Mouse (Mus musculus): Measurements from ENCODE around the gene Nmb. TPM values are rescaled to one million over a fixed set of nuclear protein-coding genes. Genes with fewer than 3 reads are reported as not detected.

Gene Nmb
- total and polyA plus RNA-seq, 3 experiments, result 0.47 to 0.66 (median 0.47) TPM

DNA sequence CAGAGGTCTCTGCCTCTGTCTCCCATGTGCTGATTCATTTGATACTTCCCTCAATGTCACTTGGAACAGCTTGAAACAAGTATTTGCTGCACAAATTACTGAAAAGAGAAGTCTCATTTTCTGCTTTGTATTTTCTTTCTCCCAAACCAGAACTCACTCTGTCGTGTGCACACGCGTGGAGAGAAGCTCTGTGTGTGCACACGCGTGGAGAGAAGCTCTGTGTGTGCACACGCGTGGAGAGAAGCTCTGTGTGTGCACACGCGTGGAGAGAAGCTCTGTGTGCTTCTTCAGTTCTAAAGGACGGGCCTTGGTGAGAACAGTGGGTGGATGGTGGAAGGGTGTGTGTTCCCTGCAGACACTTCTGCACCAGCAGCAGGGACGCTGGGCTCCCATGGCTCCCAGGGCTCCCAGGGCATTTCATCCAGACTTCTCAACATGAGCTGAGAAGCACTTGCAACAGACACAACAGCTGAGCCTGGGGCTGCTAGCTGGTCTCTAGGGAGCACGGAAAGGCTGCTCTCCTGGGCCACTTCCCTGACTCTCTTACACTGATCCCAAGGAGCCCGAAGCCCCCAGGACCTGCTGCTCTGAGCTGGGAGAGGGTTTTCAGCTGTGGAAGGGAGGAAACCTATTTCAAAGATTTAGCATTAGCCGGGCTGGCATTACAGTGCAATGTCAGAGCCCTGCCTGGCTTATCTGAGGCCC lies 9.9 kb downstream of the Nmb start:
- Histone ChIP-seq H3K4me3 (replicated peaks in 1 of 3; ENCODE audit: low read depth in 2 of 3, low read length in 2 of 3, poor library complexity in 1 of 3) (no peak overlapping the region), H3K79me2 (replicated peaks; ENCODE audit: control insufficient read depth, extremely low read depth, insufficient read depth, poor library complexity, severe bottlenecking) (0 out of 2 replicates have a peak, but pooled peaks cover 4% of the 10 kb centered on the region), H3K9me3 (replicated peaks; ENCODE audit: low read length) (no peaks in the 10 kb centered on the region), H3K36me3 (replicated peaks in 1 of 2; ENCODE audit: control insufficient read depth in 1 of 2, insufficient read depth in 1 of 2, low read length in 1 of 2) (peaks cover 68 to 90% of the 10 kb centered on the region in 2 experiments), H3K4me2 (ENCODE audit: insufficient read depth, low read depth, poor library complexity, severe bottlenecking) (no peak overlapping the region), H3K9ac (ENCODE audit: insufficient read depth, low read depth) (no peak overlapping the region), H3K27ac (ENCODE audit: insufficient read depth, low read depth) (no peak overlapping the region), H3K27me3 (replicated peaks) (no peaks in the 10 kb centered on the region), H3K4me1 (ENCODE audit: control insufficient read depth in 1 of 2, insufficient read depth in 2 of 2) (peaks cover 0 to 24% of the 10 kb centered on the region in 2 experiments; a peak in 3 of 4 replicates)
- dilution Hi-C loops (cut with MboI; ENCODE audit: extremely low pct_ligation_motif_present, extremely low pct_unique_long_range_greater_than_20kb, low sequenced_read_pairs), result no loop called here
- DNase-seq (ENCODE audit: extremely low read depth), result no peak
- in situ Hi-C loops (cut with MboI; ENCODE audit: low pct_ligation_motif_present, low pct_unique_long_range_greater_than_20kb, low sequenced_read_pairs), result loop anchor here (25.0 kb wide), 1 partner anchor 417 kb away; no protein-coding TSS in a partner anchor
- no peak for TF ChIP-seq GABPA (IDR thresholded peaks at IDR 0.05; ENCODE audit: insufficient replicate concordance, low read depth, low read length)
- TF ChIP-seq E2F4 (IDR thresholded peaks at IDR 0.05; ENCODE audit: insufficient replicate concordance, low read depth, low read length), result no peak
- TF ChIP-seq SMC3 (IDR thresholded peaks at IDR 0.05; ENCODE audit: low read depth, low read length), result no peak
- no peak for TF ChIP-seq JUND (conservative IDR thresholded peaks at IDR 0.05; ENCODE audit: low read depth, low read length)
- TF ChIP-seq MEF2A (IDR thresholded peaks at IDR 0.05; ENCODE audit: borderline replicate concordance, low read depth, low read length), result no peak
- TF ChIP-seq BHLHE40 (IDR thresholded peaks at IDR 0.05; ENCODE audit: low read depth, low read length), result no peak
- no peak for TF ChIP-seq USF1 (IDR thresholded peaks at IDR 0.05; ENCODE audit: low read depth, low read length)
- no peak for TF ChIP-seq CTCF (conservative IDR thresholded peaks at IDR 0.05 in 1 of 2, IDR thresholded peaks at IDR 0.05 in 1 of 2; ENCODE audit: low read depth in 2 of 2, low read length in 2 of 2)
- no peak for TF ChIP-seq PAX5 (IDR thresholded peaks at IDR 0.05; ENCODE audit: low read length)
- no peak for TF ChIP-seq KAT2A (IDR thresholded peaks at IDR 0.05; ENCODE audit: insufficient replicate concordance, low read length)
- TF ChIP-seq UBTF (IDR thresholded peaks at IDR 0.05; ENCODE audit: low read depth, low read length), result no peak
- TF ChIP-seq ELF1 (IDR thresholded peaks at IDR 0.05; ENCODE audit: low read depth, low read length), result no peak
- TF ChIP-seq CHD1 (IDR thresholded peaks at IDR 0.05; ENCODE audit: low read depth, low read length), result no peak
- no peak for TF ChIP-seq MYC (IDR thresholded peaks at IDR 0.05; ENCODE audit: low read depth, low read length)
- TF ChIP-seq HCFC1 (IDR thresholded peaks at IDR 0.05; ENCODE audit: low read depth, low read length), result no peak
- TF ChIP-seq IRF4 (IDR thresholded peaks at IDR 0.05; ENCODE audit: low read depth, low read length), result no peak
- no peak for TF ChIP-seq NELFE (IDR thresholded peaks at IDR 0.05; ENCODE audit: low read depth, low read length)
- no peak for TF ChIP-seq JUN (IDR thresholded peaks at IDR 0.05; ENCODE audit: insufficient read depth, low read depth, low read length)
- no peak for TF ChIP-seq ETS1 (conservative IDR thresholded peaks at IDR 0.05; ENCODE audit: low read depth, low read length)
- TF ChIP-seq ZMIZ1 (IDR thresholded peaks at IDR 0.05; ENCODE audit: low read depth, low read length), result no peak

Measured in CH12.LX (cell line).